8 mouse cellular contexts compared by ENCODE assay signal in genomic region chr8:83972150-83973120, GRCm38 (mm10). TPM values are rescaled to one million over a fixed set of nuclear protein-coding genes. Genes with fewer than 3 reads are reported as not detected.
DNase-seq lines count a peak whose midpoint lies in the region; ATAC-seq lines count a peak whose summit lies in the region.

Prkaca (plus strand) TSS chr8:83972993.

- H3K27me3 ChIP-seq in hindbrain, embryonic 16.5 days (replicated peaks; ENCODE audit: control insufficient read depth, insufficient read depth, low read length): no peaks in the 10 kb centered on the region

- H3K4me3 ChIP-seq in hindbrain, embryonic 16.5 days (ENCODE audit: low read length): peak within 1 kb of the TSS; percentile 93
- peak within 1 kb of the TSS; percentile 79 for H3K4me3 ChIP-seq in macrophage (ENCODE audit: inconsistent target)

- H3K9me3 ChIP-seq in hindbrain, embryonic 16.5 days (ENCODE audit: control insufficient read depth, low read length): no peaks in the 10 kb centered on the region

- H3K36me3 ChIP-seq in hindbrain, embryonic 16.5 days (ENCODE audit: control insufficient read depth, insufficient read depth, low read length): no peaks in the 10 kb centered on the region
- H3K36me3 ChIP-seq in macrophage (ENCODE audit: inconsistent target): no peaks in the 10 kb centered on the region

- H3K4me1 ChIP-seq in hindbrain, embryonic 16.5 days (ENCODE audit: control insufficient read depth, insufficient read depth, low read depth, low read length): peaks cover 25% of the 10 kb centered on the region

- peaks cover 43% of the 10 kb centered on the region for H3K79me2 ChIP-seq in macrophage (ENCODE audit: inconsistent target)

- ATAC-seq in hindbrain, embryonic 16.5 days: peak; percentile 100

- H3K9ac ChIP-seq in hindbrain, embryonic 16.5 days (ENCODE audit: low read depth, low read length): peak within 1 kb of the TSS; percentile 92

- peak; percentile 99 for DNase-seq in WW6 (ENCODE audit: low read depth, low spot score)
- peak; percentile 95 to 97 for DNase-seq in cerebellum, postnatal 4 days (ENCODE audit: low spot score in 2 of 2)
- DNase-seq in gastrocnemius, adult 18-20 months (ENCODE audit: low spot score): peak; percentile 98
- DNase-seq in left cerebral cortex, adult 18-20 months (ENCODE audit: low spot score in 2 of 2): peak; percentile 99
- DNase-seq in right cerebral cortex, adult 18-20 months: peak; percentile 100
- peak; percentile 92 for DNase-seq in urinary bladder, postnatal 10 days (ENCODE audit: low spot score)

- H3K4me2 ChIP-seq in hindbrain, embryonic 16.5 days (ENCODE audit: low read length): peak within 1 kb of the TSS; percentile 91

- H3K27ac ChIP-seq in hindbrain, embryonic 16.5 days (ENCODE audit: low read depth, low read length): peak within 1 kb of the TSS; percentile 88
- H3K27ac ChIP-seq in macrophage: 0 out of 2 replicates have a peak within 1 kb of the TSS, but pooled peaks have one; percentile 5

- under 1% methylated on average over 57 of the region's 94 CpGs for WGBS in hindbrain, embryonic 16.5 days
- WGBS in macrophage (ENCODE audit: missing documents): under 1% methylated on average over 80 of the region's 94 CpGs

RNA-seq across cellular contexts. Expression of gene Prkaca, which starts in this region (rescaled TPM):
- total RNA-seq in gastrocnemius, adult 18-20 months (2021): 100 to 1,000 TPM; 155 to 157 TPM
- 202 and 254 TPM in 2 replicates for polyA plus RNA-seq in hindbrain, embryonic 16.5 days (2015; fragmentation: Nextera tagmentation; extraction: Ambion mirVana)
- 100 to 1,000 TPM; 259 to 269 TPM for total RNA-seq in left cerebral cortex, adult 18-20 months (2021)
- total RNA-seq in macrophage (2018; cell fraction: chromatin; rRNA removed): 10 to 100 TPM in 9 of 26 experiments, 1 to 10 TPM in 17; 2.1 to 17.5 (median 6.5) TPM
- 10 to 100 TPM; 53.6 to 92.3 (median 75.5) TPM for total RNA-seq in macrophage (2018; cell fraction: cytosol; rRNA removed)
- 10 to 100 TPM; 11.1 to 45.7 (median 24.4) TPM for total RNA-seq in macrophage (2018; cell fraction: nucleus; rRNA removed)
- 59.2 to 70.1 TPM (median 67.5 TPM) in 3 replicates for polyA plus RNA-seq in macrophage (2018)

Comparison
In these comparisons a context has a peak if more than half of its experiments do, and no peak if none do; other contexts are left out.
1. Peak in every context shown above with its lines: DNase-seq, ATAC-seq, H3K4me3 ChIP-seq and H3K27ac ChIP-seq.